In genomic region chr1:67640353-67640752, GRCm38 (mm10) we compare ENCODE assay signal across 8 mouse cellular contexts.
DNase-seq lines count a peak whose midpoint lies in the region; ATAC-seq and TF ChIP-seq lines count a peak whose summit lies in the region.

No protein-coding gene starts in this region.

- no peaks in the 10 kb centered on the region for H3K4me1 ChIP-seq in liver, adult 2 months (ENCODE audit: control insufficient read depth, insufficient read depth, low read length)
- no peaks in the 10 kb centered on the region for H3K4me1 ChIP-seq in liver, embryonic 11.5 days (replicated peaks; ENCODE audit: control insufficient read depth, insufficient read depth, low read length)
- no peaks in the 10 kb centered on the region for H3K4me1 ChIP-seq in forebrain, embryonic 16.5 days (replicated peaks; ENCODE audit: control insufficient read depth, insufficient read depth, low read length)
- no peaks in the 10 kb centered on the region for H3K4me1 ChIP-seq in midbrain, embryonic 14.5 days (ENCODE audit: control insufficient read depth, insufficient read depth, low read length)

- ATAC-seq in liver, embryonic 11.5 days (replicated peaks; ENCODE audit: low FRiP score) = no peak; the same call in 1 of the 2 replicates
- peak; percentile 82 for ATAC-seq in forebrain, embryonic 16.5 days
- peak; percentile 77; the same call in 1 of the 2 replicates for ATAC-seq in midbrain, embryonic 14.5 days (ENCODE audit: low FRiP score, low TSS enrichment)
- no peak for ATAC-seq in erythroid progenitor cell, adult 5-6 weeks (replicated peaks; ENCODE audit: low FRiP score, poor library complexity, severe bottlenecking)

- H3K79me2 ChIP-seq in liver, adult 2 months (ENCODE audit: control insufficient read depth, insufficient read depth, low read length) = no peaks in the 10 kb centered on the region

- H3K9ac ChIP-seq in liver, adult 2 months (ENCODE audit: low read depth, low read length) = no peak overlapping the region
- H3K9ac ChIP-seq in liver, embryonic 11.5 days (ENCODE audit: low read depth, low read length) = no peak overlapping the region
- H3K9ac ChIP-seq in forebrain, embryonic 16.5 days (replicated peaks; ENCODE audit: low read depth, low read length) = no peak overlapping the region
- H3K9ac ChIP-seq in midbrain, embryonic 14.5 days (replicated peaks; ENCODE audit: low read length) = no peak overlapping the region

- no peak overlapping the region for H3K4me2 ChIP-seq in liver, embryonic 11.5 days
- H3K4me2 ChIP-seq in forebrain, embryonic 16.5 days (ENCODE audit: low read length) = no peak overlapping the region
- H3K4me2 ChIP-seq in midbrain, embryonic 14.5 days (ENCODE audit: low read length) = no peak overlapping the region

- H3K4me3 ChIP-seq in liver, adult 2 months (ENCODE audit: insufficient read depth, low read depth, low read length) = no peak overlapping the region
- H3K4me3 ChIP-seq in liver, embryonic 11.5 days (ENCODE audit: low read depth, low read length) = no peak overlapping the region
- no peak overlapping the region for H3K4me3 ChIP-seq in forebrain, embryonic 16.5 days (replicated peaks; ENCODE audit: low read length)
- no peak overlapping the region for H3K4me3 ChIP-seq in midbrain, embryonic 14.5 days (replicated peaks; ENCODE audit: low read depth, low read length)

- WGBS in liver, adult 2 months = 19% methylated on average over 9 of the region's 9 CpGs
- WGBS in liver, embryonic 11.5 days = 25% methylated on average over 9 of the region's 9 CpGs
- 19% methylated on average over 9 of the region's 9 CpGs for WGBS in forebrain, embryonic 16.5 days
- WGBS in midbrain, embryonic 14.5 days = 24% methylated on average over 9 of the region's 9 CpGs

- DNase-seq in cerebellum, adult 18-20 months = peak; percentile 3 to 4
- no peak for DNase-seq in cerebellum, adult 11 months
- peak; percentile 30 for DNase-seq in liver, adult 2 months (ENCODE audit: extremely low read depth, low read depth, low spot score)
- no peak for DNase-seq in liver, embryonic 11.5 days (ENCODE audit: low spot score)
- DNase-seq in midbrain, embryonic 14.5 days = peak; percentile 91
- no peak for DNase-seq in thymus, adult 18-20 months

- H3K36me3 ChIP-seq in liver, adult 2 months (ENCODE audit: control insufficient read depth, insufficient read depth, low read length) = no peaks in the 10 kb centered on the region
- H3K36me3 ChIP-seq in liver, embryonic 11.5 days (ENCODE audit: control insufficient read depth, insufficient read depth, low read length) = no peaks in the 10 kb centered on the region
- no peaks in the 10 kb centered on the region for H3K36me3 ChIP-seq in forebrain, embryonic 16.5 days (ENCODE audit: control insufficient read depth, insufficient read depth)
- H3K36me3 ChIP-seq in midbrain, embryonic 14.5 days (ENCODE audit: control insufficient read depth, insufficient read depth, low read length) = no peaks in the 10 kb centered on the region

- no peaks in the 10 kb centered on the region for H3K27me3 ChIP-seq in liver, adult 2 months (ENCODE audit: control insufficient read depth, insufficient read depth, low read length)
- no peaks in the 10 kb centered on the region for H3K27me3 ChIP-seq in liver, embryonic 11.5 days (replicated peaks; ENCODE audit: control insufficient read depth, insufficient read depth, low read length)
- H3K27me3 ChIP-seq in forebrain, embryonic 16.5 days (replicated peaks; ENCODE audit: control insufficient read depth, insufficient read depth, low read length) = no peaks in the 10 kb centered on the region
- no peaks in the 10 kb centered on the region for H3K27me3 ChIP-seq in midbrain, embryonic 14.5 days (ENCODE audit: control insufficient read depth, insufficient read depth, low read length)

- peak; percentile 71 for TF ChIP-seq CTCF in liver, adult 2 months (IDR thresholded peaks at IDR 0.05; ENCODE audit: low read depth, low read length)

- no peak for TF ChIP-seq POLR2A in liver, adult 2 months (IDR thresholded peaks at IDR 0.05; ENCODE audit: extremely low read depth, insufficient read depth, low read length)

- H3K9me3 ChIP-seq in liver, embryonic 11.5 days (ENCODE audit: control insufficient read depth, low read length) = no peaks in the 10 kb centered on the region
- H3K9me3 ChIP-seq in forebrain, embryonic 16.5 days (ENCODE audit: control insufficient read depth, low read length) = no peaks in the 10 kb centered on the region
- no peaks in the 10 kb centered on the region for H3K9me3 ChIP-seq in midbrain, embryonic 14.5 days (ENCODE audit: control insufficient read depth, low read length)

- H3K27ac ChIP-seq in liver, adult 2 months (replicated peaks; ENCODE audit: insufficient read depth, low read depth, low read length) = no peak overlapping the region
- H3K27ac ChIP-seq in liver, embryonic 11.5 days (ENCODE audit: low read depth, low read length) = no peak overlapping the region
- no peak overlapping the region for H3K27ac ChIP-seq in forebrain, embryonic 16.5 days (ENCODE audit: low read length)
- H3K27ac ChIP-seq in midbrain, embryonic 14.5 days (replicated peaks; ENCODE audit: low read depth, low read length) = no peak overlapping the region

Comparison
In these comparisons a context has a peak if more than half of its experiments do, and no peak if none do; other contexts are left out.
1. DNase-seq: peak in cerebellum, adult 18-20 months (2 of 2), liver, adult 2 months (single experiment) and midbrain, embryonic 14.5 days (single experiment); none in cerebellum, adult 11 months (single experiment), liver, embryonic 11.5 days (single experiment) and thymus, adult 18-20 months (0 of 2).
2. ATAC-seq: peak in forebrain, embryonic 16.5 days (single experiment) and midbrain, embryonic 14.5 days (single experiment); none in liver, embryonic 11.5 days (single experiment) and erythroid progenitor cell, adult 5-6 weeks (single experiment).